Mouse (Mus musculus) liver, adult 2 months (tissue): ENCODE measurements around the gene Iscu. TPM values are rescaled to one million over a fixed set of nuclear protein-coding genes. Genes with fewer than 3 reads are reported as not detected.

ENCODE experiments used
- DNase-seq: peaks from one replicate; pipeline ENCODE4 v3.0.0-alpha.2; 2011; ENCODE audit warnings: low read depth, low spot score; ENCODE audit errors: extremely low read depth
- H3K27ac ChIP-seq: fragments of 200-500 bp; replicated peaks from 2 replicates; pipeline ENCODE4 v1.5.1; 2012; ENCODE audit warnings: low read depth, mild to moderate bottlenecking, control low read depth, inconsistent platforms, low read length; ENCODE audit not compliant: insufficient read depth
- H3K27me3 ChIP-seq: fragments of 200-500 bp; 2 replicates; pipeline ENCODE4 v1.6.1; 2012; ENCODE audit warnings: mild to moderate bottlenecking, moderate library complexity, low read length, inconsistent platforms; ENCODE audit not compliant: control insufficient read depth, insufficient read depth
- H3K36me3 ChIP-seq: fragments of 200-500 bp; 2 replicates; pipeline ENCODE4 v1.6.1; 2012; ENCODE audit warnings: low read length, inconsistent platforms; ENCODE audit not compliant: control insufficient read depth, insufficient read depth
- H3K4me1 ChIP-seq: fragments of 200-500 bp; 2 replicates; pipeline ENCODE4 v1.6.1; 2011; ENCODE audit warnings: low read length; ENCODE audit not compliant: control insufficient read depth, insufficient read depth
- H3K4me3 ChIP-seq: fragments of 200-500 bp; 2 replicates; pipeline ENCODE4 v1.5.1; 2011; ENCODE audit warnings: low read depth, mild to moderate bottlenecking, control low read depth, low read length, moderate library complexity; ENCODE audit not compliant: insufficient read depth
- H3K79me2 ChIP-seq: fragments of 200-500 bp; 2 replicates; pipeline ENCODE4 v1.6.1; 2012; ENCODE audit warnings: inconsistent platforms, mild to moderate bottlenecking, low read length, moderate library complexity; ENCODE audit not compliant: control insufficient read depth, insufficient read depth
- H3K9ac ChIP-seq: fragments of 200-500 bp; 2 replicates; pipeline ENCODE4 v1.6.1; 2012; ENCODE audit warnings: low read depth, mild to moderate bottlenecking, control low read depth, inconsistent platforms, low read length
- CTCF ChIP-seq: fragments of 200-500 bp; IDR thresholded peaks from 2 replicates; pipeline ENCODE4 v1.5.1; 2011; ENCODE audit warnings: low read depth, low read length, control low read depth
- POLR2A ChIP-seq: fragments of 200-500 bp; IDR thresholded peaks from 2 replicates; pipeline ENCODE4 v1.6.1; 2011; ENCODE audit warnings: low read length, control low read depth; ENCODE audit not compliant: insufficient read depth; ENCODE audit errors: extremely low read depth
- WGBS: fragments of 180-500 bp; shearing (Covaris S2); methylation state at CpG from one replicate; pipeline ENCODE4 v1.1.7; 2018; 5-methylcytosine and 5-hydroxymethylcytosine counted together
- polyA plus RNA-seq: library from polyadenylated mRNA; depleted of rRNA; stranded (reverse); fragments of >200 nt; gene quantifications from 2 replicates; pipeline ENCODE4 v1.2.3, GENCODE M21; 2012; rRNA removed
- total RNA-seq: library from RNA; depleted of rRNA; stranded (reverse); fragments of >200 nt; gene quantifications from 2 replicates; pipeline ENCODE4 v1.2.3, GENCODE M21; 2014; rRNA removed

Iscu gene
- 121 and 133 TPM in 2 replicates for total RNA-seq
- polyA plus RNA-seq = 104 and 121 TPM in 2 replicates

DNA sequence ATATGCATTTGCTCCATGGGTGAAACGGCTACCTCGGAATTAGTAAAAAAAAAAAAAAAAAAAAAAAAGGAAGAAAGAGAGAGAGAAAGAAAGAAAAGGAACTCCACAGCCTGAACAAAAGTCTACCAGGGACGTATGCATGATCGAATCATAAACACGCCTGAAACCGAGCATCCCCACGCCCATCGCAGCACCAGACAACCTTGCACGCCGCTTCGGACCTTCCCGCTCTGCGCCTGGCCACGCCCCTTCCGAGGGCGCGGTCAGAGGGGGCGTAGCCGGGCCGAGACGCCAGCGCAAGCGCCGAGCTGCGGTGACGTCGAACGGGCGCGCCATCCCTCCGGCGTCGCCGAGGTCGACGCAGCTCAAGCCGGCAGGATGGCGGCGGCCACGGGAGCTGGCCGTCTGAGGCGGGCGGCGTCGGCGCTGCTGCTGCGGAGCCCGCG is at the start of gene Iscu, which contains the start of gene Sart3:
Iscu (plus strand) TSS at position 299 of the 446 bp plus-strand sequence.
Sart3 (minus strand) TSS at position 61 of the 446 bp plus-strand sequence.
- Histone ChIP-seq H3K79me2 (peaks cover 31% of the 10 kb centered on the region), H3K4me3 (peak within 1 kb of the TSS; percentile 97), H3K9ac (peak within 1 kb of the TSS; percentile 88), H3K36me3 (peaks cover 17% of the 10 kb centered on the region; the same call in 1 of the 2 replicates), H3K27ac (peak within 1 kb of the TSS; percentile 92), H3K27me3 (no peaks in the 10 kb centered on the region), H3K4me1 (no peaks in the 10 kb centered on the region)
- peak; percentile 78 for DNase-seq
- TF ChIP-seq POLR2A (0 out of 2 replicates have a peak, but pooled peaks have one; percentile 46), CTCF (no peak)
- WGBS = under 1% methylated on average over 49 of the region's 49 CpGs

DNA sequence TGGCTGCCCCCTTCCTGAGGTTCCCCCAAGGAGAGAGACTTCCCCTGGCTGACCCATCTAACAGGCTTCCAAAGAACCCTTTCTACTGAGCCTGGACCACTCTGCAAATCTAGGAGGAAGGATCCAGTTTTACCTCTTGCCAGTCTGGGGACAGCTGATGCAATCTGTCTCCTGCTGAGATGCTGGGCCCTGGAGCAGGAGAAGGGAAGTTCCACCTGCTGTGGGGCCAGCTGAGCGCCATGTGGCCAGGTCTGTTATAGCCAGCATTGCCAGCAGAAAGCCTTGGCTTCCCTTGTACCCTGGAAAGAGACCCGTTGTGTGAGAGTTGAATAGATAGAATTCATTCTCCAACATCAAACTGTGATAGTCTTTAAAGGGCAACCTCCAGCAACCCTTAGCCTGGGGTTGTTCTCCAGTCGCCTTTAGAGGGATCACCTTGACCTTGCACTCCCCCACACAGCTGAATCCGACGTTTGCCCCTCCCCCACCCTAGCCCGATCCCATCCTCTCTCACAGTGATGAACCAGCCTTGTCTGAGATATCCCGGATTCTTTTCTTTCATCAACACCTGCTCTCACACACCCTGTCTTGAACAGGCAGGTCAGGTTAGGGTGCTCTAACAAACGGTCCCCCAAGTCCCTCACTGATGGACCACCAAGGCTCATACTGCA is 48.8 kb upstream of the Iscu start:
- no peak for DNase-seq
- no peak overlapping the region for H3K27ac ChIP-seq
- 34% methylated on average over 8 of the region's 8 CpGs for WGBS

DNA sequence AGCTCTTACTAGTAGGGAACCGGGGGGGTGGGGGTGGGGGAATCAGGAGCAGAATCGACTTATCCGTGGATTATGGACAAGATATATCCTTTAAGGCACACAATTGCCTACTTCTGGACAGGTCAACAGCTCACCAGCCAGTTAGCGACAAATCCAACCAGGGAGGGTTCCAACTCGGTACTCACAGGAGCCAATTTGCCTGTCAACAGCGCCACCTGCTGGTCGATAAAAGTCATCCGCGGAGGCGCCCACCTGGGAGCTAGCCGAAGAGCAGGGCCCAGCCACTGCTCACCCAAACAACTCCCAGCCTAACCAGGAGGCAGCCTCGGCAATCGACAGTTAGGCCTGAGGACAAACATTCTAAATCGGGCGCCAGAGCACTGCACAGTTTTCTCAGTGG is 48.1 kb upstream of the Iscu start, which contains the start of gene 1700069L16Rik:
1700069L16Rik (minus strand) TSS at position 327 of the 400 bp plus-strand sequence.
- Histone ChIP-seq H3K4me1 (no peaks in the 10 kb centered on the region), H3K27me3 (no peaks in the 10 kb centered on the region), H3K4me3 (no peak within 1 kb of the TSS), H3K79me2 (no peaks in the 10 kb centered on the region), H3K36me3 (no peaks in the 10 kb centered on the region), H3K27ac (no peak within 1 kb of the TSS), H3K9ac (no peak within 1 kb of the TSS)
- peak; percentile 24 for DNase-seq
- 1% methylated on average over 15 of the region's 15 CpGs for WGBS
- TF ChIP-seq POLR2A = no peak
- TF ChIP-seq CTCF = peak; percentile 90

More for the DNA sequence above, 48.8 kb upstream of the Iscu start:
- no peaks in the 10 kb centered on the region for H3K27me3 ChIP-seq
- H3K4me1 ChIP-seq = no peaks in the 10 kb centered on the region
- H3K4me3 ChIP-seq = no peak overlapping the region
- H3K79me2 ChIP-seq = no peaks in the 10 kb centered on the region
- TF ChIP-seq POLR2A (no peak), CTCF (no peak)
- no peaks in the 10 kb centered on the region for H3K36me3 ChIP-seq
- no peak overlapping the region for H3K9ac ChIP-seq

DNA sequence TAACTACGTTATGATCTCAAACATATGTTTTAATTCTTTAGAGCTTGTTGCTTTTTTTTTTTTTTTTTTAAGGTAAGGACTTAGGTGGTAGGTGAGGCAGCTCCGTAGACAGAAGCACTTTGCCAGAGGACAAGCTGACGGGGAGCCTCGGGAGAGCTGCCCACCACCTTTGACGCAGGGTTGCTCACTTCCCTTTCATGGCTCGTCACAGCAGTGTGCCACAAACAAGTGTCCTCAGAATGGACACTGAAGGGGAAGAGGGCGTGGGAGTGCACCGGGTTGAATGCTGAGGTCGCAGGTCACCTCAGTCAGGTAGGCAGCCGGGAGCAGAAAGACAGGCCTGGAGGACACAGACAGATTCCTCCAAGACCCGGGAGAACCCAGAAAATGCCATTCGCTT is 47.1 kb upstream of the Iscu start:
- no peak for TF ChIP-seq POLR2A
- no peak for TF ChIP-seq CTCF
- 74% methylated on average over 12 of the region's 12 CpGs for WGBS
- Histone ChIP-seq H3K9ac (no peak overlapping the region), H3K36me3 (no peaks in the 10 kb centered on the region), H3K79me2 (no peaks in the 10 kb centered on the region), H3K4me1 (no peaks in the 10 kb centered on the region), H3K27me3 (no peaks in the 10 kb centered on the region), H3K27ac (no peak overlapping the region), H3K4me3 (no peak overlapping the region)
- DNase-seq = no peak

DNA sequence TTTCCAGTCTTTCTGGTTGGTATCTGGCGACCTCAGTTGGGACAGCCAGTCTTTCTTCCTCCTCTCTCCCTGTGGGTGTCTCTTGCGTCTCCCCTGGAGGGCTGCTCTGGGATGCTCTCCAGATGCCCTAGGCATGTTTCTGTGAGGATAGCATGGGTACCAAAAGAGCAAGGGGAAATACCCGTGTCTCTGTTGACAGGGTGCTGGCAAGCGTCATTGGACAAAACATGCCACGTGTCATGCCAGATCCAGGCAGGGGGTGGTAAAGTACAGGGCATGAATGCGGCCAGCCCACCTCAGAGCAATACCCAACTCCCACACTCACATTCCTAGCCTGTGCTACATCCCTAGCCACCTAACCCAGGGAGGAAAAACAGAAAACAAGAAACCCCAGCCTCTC is 45.9 kb upstream of the Iscu start:
- Histone ChIP-seq H3K27me3 (no peaks in the 10 kb centered on the region), H3K4me3 (no peak overlapping the region), H3K27ac (no peak overlapping the region), H3K36me3 (no peaks in the 10 kb centered on the region), H3K4me1 (no peaks in the 10 kb centered on the region), H3K9ac (no peak overlapping the region), H3K79me2 (no peaks in the 10 kb centered on the region)
- TF ChIP-seq POLR2A (no peak), CTCF (no peak)
- no peak for DNase-seq
- 64% methylated on average over 6 of the region's 6 CpGs for WGBS

DNA sequence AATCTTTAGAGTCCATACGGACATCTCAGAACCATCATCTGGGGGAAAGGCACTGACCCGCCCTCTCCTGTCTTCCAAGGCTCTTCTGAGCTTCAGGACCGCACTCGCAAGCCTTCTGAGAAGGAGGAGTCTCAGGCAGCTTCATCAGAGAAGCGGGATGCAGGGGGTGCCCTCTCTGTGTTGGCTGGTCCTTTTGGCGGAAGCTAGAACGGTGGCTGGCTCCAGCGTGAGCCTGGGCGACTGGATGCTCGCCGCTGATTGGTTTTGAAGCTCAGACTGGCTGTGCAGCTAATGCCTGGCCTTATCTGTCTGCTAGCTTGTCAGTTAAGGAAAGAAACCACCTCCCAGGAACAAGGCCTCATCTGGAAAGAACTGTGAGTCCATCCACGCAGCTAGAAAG is 45.3 kb upstream of the Iscu start:
- no peak for DNase-seq
- no peak overlapping the region for H3K4me3 ChIP-seq
- 59% methylated on average over 12 of the region's 12 CpGs for WGBS

More for the DNA sequence above, 45.3 kb upstream of the Iscu start:
- no peaks in the 10 kb centered on the region for H3K36me3 ChIP-seq
- H3K27me3 ChIP-seq = no peaks in the 10 kb centered on the region
- TF ChIP-seq POLR2A = no peak
- TF ChIP-seq CTCF = no peak
- H3K4me1 ChIP-seq = no peaks in the 10 kb centered on the region
- H3K9ac ChIP-seq = no peak overlapping the region
- H3K27ac ChIP-seq = no peak overlapping the region
- no peaks in the 10 kb centered on the region for H3K79me2 ChIP-seq
